Mouse (Mus musculus) cerebellum, postnatal 10 days (tissue): ENCODE results near the gene Gpr25.

Source experiments
- DNase-seq, 2 experiments: peaks; one replicate each; pipeline ENCODE4 v3.0.0; 2021; ENCODE audit warnings: mixed read lengths in 2 of 2

Gene Gpr25

DNA sequence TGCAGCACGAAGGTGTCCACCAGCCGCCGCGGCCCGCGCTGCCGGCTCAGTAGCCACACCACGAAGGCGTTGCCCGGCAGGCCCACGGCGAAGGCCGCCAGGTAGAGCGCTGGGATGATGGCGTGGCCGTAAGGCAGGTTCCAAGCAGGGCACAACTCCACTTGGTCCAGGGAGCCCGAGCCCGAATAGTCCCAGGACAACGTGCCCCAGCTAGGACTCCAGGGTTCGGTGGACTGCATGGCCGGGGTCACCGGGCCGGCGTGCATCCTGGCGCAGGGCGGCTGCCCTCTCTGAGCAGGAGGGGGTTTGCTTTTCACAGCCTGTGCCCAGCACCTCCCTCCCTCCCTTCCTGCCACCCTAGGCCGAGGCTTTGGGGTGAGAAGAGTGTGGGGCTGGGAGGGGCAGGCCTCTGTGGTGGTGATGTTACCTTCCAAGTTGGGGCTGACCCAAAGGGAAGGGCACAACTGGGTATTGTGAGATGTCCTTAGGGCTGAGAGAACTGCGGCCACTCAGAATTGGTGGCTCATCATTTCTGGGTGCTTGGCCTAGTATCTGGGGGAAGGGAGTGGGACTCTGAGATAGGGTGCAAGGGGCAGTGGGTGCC, at the start of gene Gpr25:
TSS of gene Gpr25 (minus strand) at position 239 of the 604 bp plus-strand sequence.
- no peak for DNase-seq

DNA sequence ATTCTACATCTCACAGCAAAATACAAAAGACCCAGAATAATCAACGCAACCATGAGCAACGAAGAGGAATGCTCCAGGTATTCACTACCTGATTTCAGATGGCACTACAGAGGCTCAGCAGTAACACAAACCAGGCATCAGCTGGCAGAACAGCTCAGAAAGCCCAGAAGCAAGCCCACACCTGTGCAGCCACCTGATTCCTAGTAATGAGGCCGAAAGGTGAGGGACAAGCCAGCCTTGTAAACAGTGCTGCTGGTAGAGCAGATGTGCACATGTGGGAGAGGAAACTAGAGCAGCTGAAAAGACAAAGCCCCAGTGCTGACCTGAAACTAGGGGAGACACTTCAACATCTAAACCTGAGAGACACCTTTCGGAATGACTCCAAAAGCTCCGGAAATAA, 48.5 kb upstream of the Gpr25 start:
- no peak for DNase-seq

DNA sequence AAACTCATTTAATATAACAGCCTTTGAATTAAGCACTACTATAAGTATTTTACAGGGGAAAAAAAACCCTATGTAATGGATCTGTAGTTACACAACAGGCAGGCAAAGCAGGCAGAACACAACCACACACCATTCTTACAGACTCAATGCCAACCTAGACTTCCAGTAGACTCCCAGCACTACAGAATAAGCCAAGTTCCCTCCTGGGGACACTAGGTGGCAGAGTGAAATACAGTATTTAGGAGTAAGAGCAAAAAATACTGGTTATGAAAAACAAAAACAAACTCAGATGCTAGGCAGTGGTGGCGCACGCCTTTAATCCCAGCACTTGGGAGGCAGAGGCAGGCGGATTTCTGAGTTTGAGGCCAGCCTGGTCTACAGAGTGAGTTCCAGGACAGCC, 45.8 kb upstream of the Gpr25 start:
- peak; percentile 63 to 69 for DNase-seq

DNA sequence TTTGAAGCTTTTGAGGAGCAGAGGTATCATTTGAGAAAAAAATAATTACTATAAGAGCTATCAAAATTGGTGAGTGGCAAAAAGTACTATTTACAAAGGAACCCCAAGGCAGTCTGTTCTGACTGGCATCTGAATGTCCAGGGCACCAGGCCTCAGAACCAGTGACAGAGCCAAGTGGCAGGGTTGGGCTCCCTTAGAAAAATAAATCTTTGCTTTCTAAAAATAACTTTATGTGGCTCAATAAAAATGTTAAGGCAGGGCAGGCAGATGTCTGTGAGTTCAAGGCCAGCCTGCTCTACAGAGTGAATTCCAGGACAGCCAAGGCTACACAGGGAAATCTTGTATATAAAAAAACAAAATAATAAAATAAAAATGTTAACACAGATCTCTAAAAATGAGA, 33.3 kb upstream of the Gpr25 start:
- DNase-seq = no peak

DNA sequence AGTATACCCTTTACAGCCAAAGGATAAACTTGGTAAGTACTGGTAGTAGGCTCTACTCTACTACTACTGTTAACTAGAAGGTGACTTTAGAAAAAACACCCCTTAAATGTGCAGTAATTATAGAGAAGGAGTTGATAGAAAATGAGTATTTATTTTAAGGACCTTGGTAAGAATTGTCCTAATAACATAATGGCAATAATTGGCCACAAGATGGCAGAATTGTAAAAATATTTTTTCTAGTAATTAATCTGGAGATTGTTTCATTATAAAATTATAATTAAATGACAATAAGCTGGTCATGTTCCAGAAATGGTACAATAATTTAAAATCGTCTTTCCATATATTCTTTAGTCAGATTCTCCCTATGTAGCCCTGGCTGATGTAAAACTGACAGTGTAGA, 29.1 kb upstream of the Gpr25 start:
- DNase-seq = peak in 1 of 2 experiments; percentile 26

DNA sequence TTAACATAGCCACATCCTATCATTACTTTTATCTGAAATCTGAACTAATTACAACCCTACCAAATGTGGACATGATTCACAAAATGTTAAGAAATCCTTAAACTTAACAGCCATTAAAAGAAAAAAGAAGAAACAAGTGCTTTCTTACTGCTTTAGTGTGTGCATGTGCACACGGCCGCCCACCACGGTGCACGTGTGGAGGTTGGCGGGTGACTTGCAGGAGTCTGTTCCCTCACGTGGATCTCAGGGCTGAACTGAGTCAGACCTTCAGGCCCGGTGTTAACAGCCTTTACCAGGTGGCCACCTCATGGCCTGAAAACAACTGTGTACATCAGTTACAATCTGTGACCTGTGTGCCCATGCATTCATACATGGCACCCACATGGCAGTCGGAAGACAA, 16.7 kb upstream of the Gpr25 start:
- no peak for DNase-seq

DNA sequence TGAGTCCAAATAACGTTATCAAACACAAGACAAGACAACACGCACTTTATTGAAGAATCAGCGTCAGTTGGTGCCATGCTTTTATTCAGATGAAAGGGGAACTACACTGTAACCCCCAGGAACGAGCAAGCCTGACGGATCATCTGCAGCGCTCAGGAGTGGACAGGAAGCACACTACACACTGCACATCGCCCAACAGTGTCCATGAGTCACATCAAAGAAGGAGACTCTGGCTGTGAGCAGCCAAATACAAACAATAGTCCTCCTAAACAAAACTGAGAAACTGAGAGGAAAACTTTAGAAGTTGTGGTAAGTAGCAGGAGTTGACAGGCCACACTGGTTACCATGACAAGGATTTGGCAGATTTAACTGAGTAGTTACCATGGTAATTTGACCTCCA, 7.6 kb upstream of the Gpr25 start:
- DNase-seq = no peak

DNA sequence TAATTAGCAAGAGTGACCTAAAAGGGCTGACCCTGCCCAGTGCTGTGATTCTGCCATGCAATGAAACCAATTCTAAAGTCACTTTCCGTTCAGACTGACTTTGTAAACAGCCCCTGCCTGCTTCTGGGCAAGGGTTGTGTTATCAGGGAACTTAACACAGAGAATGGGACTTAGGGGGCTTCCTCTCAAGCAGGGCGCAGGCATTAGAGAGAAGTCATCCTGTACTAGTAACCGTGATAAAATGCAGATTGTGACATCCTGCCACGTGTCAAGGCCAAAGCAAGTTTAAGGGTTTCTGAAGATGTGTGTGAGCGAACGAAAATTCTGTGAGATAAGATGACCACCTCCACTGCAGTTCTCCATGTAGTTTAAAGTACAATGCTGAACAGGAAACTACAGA, 5.5 kb upstream of the Gpr25 start:
- no peak for DNase-seq

DNA sequence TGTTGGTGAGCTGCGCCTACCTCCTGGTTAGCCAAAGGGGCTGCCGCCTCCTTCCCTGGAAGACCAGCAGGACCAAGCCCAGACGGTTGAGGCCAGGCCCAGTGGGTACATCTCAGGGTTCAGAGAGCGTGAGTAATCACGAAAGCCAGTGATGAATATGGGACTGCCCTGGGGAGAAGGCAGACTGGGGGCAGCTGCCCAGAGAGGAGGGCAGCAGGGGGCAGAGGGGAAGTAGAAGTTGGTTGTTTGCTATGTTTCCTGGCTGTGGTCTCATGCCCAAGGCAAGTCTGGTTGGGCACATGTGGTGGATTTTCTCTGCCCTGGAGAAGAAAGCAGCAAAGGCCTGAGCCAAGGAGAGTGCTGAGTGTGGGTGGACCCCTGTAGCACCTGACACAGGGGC, 2.7 kb upstream of the Gpr25 start:
- no peak for DNase-seq

DNA sequence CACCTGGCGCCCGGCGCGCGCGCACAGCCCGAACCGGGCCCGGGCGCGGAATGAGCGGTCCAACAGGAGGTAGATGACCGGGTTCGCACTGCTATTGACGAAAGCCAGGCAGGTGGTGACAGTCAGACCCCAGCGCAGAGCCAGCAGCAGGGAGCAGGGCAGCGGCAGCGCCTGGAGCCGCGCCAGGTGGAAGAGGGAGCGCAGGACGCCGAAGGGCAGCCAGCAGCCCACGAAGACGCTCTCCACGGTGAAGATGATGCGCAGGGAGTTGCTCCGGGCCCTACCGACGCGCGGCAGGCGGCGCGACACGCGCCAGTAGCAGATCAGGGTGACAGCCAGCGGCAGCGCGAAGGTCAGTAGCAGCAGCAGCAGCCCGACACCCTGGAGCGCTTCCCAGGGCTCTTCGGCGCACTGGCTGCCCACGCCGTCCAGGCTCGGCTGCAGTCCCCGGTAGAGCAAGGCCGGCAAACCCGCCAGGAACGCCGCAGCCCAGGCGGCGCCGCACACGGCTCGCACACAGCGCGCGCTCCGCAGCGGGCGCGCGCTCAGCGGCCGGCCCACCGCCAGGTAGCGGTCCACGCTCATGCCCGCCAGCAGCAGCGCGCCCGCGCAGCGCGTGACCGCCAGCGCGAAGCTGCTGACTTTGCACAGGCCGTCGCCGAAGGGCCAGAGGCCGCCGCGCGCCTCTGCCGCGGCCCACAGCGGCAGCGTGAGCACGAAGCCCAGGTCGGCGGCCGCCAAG, 609 bp downstream of the Gpr25 start:
- DNase-seq = peak; percentile 91

DNA sequence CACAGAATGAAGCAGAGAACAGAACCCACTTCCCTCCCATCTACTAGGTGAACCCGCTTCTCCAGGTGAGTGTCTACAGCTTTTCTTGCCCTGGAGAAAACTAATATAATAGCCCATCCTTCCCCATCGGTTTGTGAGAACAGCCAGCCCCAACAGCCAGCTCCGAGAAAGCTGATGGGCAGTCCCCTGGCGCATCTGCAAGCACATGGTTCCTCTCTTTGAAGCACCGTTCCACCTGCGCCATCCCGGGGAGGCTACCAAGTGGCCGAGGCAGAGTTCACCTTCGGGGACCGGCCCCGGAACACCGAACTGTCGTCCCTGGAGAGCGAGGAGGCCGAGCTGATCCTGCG, 1.2 kb downstream of the Gpr25 start:
- DNase-seq = no peak

DNA sequence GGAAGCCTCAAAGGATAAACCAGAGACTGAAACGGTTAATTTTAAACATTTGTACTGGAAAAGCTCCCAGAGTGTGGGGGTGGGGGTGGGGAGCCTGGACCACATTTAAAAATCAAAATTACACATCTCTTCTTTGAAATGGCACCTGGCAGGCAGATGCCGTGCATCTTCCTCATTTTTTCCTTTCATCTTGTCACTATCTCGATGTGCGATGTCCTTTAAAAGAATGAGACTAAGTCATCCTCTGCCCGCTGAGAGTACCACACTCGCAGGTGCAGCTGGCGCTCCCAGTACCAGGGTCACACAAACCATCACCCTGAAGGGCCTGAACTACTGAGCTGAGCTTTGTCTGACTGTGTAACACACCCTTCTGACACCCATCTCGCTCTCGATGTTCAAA, 2.2 kb downstream of the Gpr25 start:
- no peak for DNase-seq

DNA sequence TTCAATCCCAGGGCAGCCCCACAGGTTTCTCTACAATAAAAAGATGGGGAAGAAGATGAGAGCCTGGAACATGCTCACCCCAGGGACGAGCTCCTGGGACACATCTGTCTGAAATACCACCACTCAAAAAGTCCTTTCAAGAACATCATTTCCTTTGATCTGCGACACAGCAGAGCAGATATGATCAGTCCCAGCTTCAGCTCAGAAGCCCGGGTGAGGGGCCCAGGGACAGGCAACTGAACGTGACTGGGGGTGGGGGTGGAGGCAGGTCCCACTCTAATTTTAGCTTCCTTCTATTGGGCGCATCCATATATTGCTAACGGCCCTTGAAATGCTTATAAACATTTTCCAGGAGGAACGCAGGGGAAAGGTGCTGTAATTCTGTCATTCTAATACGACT, 5.0 kb downstream of the Gpr25 start:
- DNase-seq = no peak

DNA sequence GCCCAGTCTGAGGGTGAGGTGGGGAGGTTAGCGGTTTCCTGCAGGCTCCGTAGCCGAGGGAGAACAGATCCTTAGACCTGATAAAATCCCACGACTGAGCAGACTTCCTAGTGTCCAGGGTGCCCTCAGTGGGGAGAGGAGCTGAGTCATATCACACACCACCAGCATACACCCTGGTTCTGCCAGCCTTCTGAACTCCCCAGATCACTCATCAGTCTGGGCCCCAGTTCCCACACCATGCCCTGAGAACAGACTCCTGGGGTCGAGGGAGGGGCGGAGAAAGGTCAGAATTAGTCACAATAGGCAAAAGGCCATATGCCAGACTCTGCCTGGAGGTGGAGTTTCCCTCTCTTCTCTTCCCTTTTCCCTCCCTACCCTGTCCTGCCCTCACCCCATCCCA, 5.5 kb downstream of the Gpr25 start:
- DNase-seq = no peak

DNA sequence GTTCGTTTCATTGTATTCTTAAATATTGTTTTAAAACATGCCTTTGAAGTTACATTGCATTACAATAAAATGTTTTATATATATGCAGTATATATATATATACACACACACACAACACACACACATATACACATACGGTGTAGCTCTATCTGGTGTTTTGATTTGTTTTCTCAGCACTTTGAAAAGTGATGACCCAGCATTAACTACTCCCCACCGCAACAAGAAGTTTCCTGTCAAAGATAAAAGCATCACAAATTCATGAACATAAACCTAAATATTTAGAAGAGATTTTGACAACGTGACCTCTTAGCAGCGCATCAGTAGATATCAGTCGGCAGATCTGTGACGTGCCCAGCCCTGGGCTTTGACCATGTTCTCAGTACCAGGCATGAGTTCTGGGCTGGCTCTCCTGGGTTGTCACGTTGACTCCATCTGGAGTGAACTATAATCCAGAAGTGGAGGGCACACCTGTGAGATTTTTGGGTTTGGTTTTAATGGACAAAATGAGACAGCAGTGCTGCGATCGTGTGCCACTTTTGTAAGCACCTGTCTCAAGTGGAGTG, 6.1 kb downstream of the Gpr25 start:
- DNase-seq = no peak

DNA sequence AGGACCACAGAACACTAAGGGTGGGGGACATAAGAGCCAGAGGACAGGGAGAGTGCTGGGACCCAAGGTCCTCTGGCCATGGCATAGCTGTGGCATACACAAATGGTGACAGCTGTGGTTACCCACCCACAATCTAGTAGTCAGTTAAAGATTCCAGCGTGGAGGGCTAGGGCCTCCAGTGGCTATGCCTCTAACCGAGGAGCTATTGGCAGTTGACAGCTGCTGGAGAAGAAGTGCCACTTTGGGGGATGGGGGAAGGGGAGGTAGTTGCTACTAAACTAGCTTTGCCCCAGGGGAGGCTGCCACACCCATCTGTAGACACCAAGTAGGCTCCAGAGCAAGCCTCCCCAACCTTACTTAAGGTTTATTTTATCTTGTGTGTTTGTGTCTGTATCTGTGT, 7.2 kb downstream of the Gpr25 start:
- no peak for DNase-seq

DNA sequence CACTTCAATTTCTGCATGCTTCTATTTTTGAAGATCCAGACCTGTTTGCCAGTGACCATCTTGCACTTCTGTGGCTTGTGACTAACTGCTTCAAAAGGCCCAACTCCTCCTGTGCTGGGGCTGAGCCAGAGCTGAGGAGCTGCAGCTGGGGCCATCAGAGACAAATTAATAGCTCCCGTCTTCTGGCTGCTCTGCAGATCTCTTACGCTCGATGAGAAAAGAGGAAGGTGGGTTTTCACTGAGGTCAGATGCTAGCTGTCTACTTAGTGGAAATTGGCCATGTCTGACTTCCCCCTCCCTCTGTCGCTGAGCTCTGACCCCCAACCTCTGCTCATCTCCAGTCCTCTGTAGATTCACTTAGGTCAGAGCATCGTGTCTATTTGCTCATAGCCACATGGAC, 11.0 kb downstream of the Gpr25 start:
- DNase-seq = peak; percentile 48 to 65

DNA sequence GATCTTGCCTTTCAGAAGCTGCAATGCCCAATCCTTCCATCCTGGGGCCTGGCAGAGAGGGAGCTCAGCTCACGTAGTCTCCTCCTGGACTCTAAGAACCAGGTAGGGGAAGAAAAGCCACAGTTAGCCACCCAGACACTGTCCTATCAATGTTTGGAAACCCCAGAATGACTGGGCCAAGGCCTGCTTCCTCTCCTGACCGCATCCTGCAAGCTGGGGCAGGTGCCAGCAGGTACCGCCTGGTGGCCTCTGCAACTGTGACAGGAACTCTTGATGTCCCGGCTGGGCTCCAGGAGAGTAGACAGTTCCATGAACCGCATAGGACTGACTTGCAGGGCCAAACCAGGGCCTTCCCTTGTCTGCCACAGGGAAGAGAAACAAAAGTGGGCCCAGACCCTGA, 13.3 kb downstream of the Gpr25 start:
- DNase-seq = no peak

DNA sequence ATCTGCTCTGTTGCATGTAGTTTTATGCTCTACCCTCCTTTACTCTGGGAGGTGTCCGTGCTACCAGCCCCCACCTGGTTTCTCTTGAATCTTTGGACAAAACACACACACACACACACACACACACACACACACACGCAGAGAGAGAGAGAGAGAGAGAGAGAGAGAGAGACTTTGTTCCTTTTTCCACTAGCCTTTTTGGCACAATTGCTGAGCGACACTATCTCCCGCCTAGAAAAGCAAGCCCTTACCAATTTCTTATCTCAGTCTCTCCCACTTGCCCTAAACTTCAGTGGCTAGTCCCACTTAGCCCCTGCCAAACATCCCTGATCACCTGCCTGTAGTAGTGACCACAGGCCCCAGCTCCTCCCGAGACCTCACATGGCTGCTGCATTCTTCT, 16.2 kb downstream of the Gpr25 start:
- no peak for DNase-seq

DNA sequence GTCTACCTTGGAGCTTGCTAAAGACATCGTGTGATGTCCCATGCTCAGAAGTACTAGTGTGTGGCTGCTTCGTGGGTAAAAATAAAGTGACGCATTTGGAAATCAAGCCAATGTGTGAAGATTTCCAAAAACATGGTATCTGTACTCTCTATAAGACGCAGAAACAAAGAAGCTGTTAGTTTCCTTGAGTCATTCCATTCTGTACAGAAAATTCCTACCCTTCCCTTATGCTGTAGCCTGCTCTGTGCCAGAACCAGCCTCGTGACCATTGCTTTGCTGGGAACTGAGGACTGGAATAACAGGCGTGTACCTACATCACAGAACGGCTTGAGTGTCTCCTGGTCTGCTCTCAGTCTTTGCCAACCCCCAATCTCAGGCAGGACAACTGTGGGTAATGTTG, 18.9 kb downstream of the Gpr25 start:
- no peak for DNase-seq

DNA sequence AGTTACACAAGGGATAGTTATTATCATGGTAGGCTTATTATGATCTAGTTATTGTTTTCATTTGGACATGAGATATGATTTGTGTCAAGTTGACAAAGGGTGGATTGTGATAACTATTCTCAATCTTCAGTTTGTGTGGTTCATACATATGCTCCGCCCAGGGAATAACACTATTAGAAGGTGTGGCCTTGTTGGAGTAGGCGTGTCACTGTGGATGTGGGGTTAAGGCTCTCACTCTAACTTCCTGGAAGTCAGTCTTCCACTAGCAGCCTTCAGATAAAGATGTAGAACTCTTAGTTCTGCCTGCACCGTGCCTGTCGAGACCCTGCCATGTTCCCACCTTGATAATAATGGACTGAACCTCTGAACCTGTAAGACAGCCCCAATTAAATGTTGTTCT, 22.2 kb downstream of the Gpr25 start:
- DNase-seq = no peak

DNA sequence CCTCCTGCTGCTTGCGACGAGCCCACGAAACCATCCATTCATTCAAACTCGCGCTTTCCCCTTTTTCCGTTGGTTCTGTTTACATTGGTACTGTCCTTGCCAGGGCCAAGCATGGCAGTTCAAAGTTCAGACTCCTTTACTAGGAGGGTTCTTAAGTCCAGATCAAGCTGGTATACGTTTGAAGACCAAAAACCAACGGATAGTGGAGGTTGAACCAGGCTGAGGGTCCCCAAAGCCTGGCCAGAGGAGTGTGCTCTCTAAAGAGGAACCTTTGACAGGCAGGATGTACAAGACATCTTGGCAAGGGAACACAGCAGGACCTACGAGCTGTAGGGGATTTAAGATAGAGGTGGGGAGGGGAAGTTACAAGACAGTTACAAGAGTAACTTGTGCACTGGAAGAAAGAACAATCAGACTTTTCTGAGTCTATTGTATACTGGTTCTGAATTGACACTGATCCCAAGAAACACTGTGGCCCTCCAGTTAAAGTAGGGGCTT, 26.0 kb downstream of the Gpr25 start:
- DNase-seq = no peak

DNA sequence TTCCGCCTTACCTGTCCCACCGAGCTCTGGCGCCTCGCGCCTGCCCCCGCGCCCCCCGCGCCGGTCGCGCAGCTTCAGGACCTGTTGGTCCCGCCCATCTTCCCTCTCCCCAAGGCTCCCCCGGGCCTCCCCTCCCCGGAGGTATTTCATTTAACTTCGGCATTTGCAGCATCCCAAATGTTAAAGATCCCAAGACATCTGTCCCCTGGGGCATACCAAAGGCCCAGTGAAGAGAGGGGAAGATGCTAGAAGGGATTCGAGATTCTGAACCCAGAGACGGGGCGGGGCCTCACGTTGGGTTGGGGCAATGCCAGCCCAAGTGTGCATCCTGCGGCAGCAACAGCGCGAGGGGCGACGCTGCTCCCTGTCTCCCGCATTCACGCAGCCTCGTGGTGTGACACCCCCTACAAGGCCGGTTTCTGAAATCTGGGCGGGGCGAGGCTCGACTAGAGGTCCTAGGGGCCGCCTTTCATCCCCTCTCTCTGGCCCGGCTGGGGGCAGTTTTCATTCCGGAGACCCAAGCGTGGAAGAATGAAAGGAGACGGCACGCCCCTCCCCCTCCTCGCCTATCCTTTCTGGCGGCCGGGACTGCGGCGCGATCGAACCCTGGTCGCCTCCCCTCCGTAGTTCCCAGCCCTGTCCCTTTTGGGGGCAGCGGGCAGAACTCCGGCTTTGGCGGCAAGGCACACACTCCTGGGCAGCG, 26.6 kb downstream of the Gpr25 start, which contains the start of gene Inava:
TSS of gene Inava (minus strand) at position 373 of the 703 bp plus-strand sequence.
- peak; percentile 73 to 79 for DNase-seq
